Mouse (Mus musculus) heart, postnatal 4 days (tissue): Measurements from ENCODE around the gene Mfsd14a. TPM values are rescaled to one million over a fixed set of nuclear protein-coding genes. Genes with fewer than 3 reads are reported as not detected.
"Not testable (repeated sequence)": the region's sequence is repeated elsewhere in the genome, so short reads cannot be mapped to it uniquely, and the experiment has no call there.

Experiments
- DNase-seq: peaks from one replicate; pipeline ENCODE4 v3.0.0; 2021
- total RNA-seq, 2 experiments: library from RNA; stranded (reverse); gene quantifications; 2 replicates each; pipeline ENCODE4 v1.2.3; 2021

The Mfsd14a gene
- total RNA-seq: 10 to 100 TPM; 33.5 to 33.6 TPM

- peak; percentile 100 for DNase-seq
These were observed at the start of gene Mfsd14a for GRCm38 (mm10) chr3:116662463-116662863. Gene Mfsd14a, minus strand, starts transcription at chr3:116662677.

- peak; percentile 90 for DNase-seq
These were observed 49.4 kb upstream of the Mfsd14a start for GRCm38 (mm10) chr3:116711624-116712435.

GRCm38 (mm10) chr3:116710941-116711340, 48.5 kb upstream of the Mfsd14a start:
- no peak for DNase-seq

GRCm38 (mm10) chr3:116705637-116706204, 43.2 kb upstream of the Mfsd14a start:
- DNase-seq: no peak

GRCm38 (mm10) chr3:116703835-116704234, 41.4 kb upstream of the Mfsd14a start:
- no peak for DNase-seq

GRCm38 (mm10) chr3:116702647-116703272, 40.3 kb upstream of the Mfsd14a start:
- DNase-seq: no peak

GRCm38 (mm10) chr3:116701601-116702000, 39.1 kb upstream of the Mfsd14a start:
- no peak for DNase-seq

GRCm38 (mm10) chr3:116698786-116699185, 36.3 kb upstream of the Mfsd14a start:
- peak; percentile 21 for DNase-seq

- DNase-seq: no peak
These were observed 33.1 kb upstream of the Mfsd14a start for GRCm38 (mm10) chr3:116695666-116695985.

- no peak for DNase-seq
These were observed 32.6 kb upstream of the Mfsd14a start for GRCm38 (mm10) chr3:116694955-116695665.

- DNase-seq: no peak
These were observed 31.8 kb upstream of the Mfsd14a start for GRCm38 (mm10) chr3:116694312-116694711.

- DNase-seq: no peak
These were observed 18.7 kb upstream of the Mfsd14a start, which contains the start of gene Gm43191 for GRCm38 (mm10) chr3:116681160-116681559. Gene Gm43191, minus strand, starts transcription at chr3:116681260.

- not testable (repeated sequence) for DNase-seq
These were observed 1.8 kb upstream of the Mfsd14a start for GRCm38 (mm10) chr3:116664281-116664680.

GRCm38 (mm10) chr3:116661870-116662414, 535 bp downstream of the Mfsd14a start:
- peak; percentile 58 for DNase-seq

GRCm38 (mm10) chr3:116661288-116661869, 1.1 kb downstream of the Mfsd14a start:
- no peak for DNase-seq

- no peak for DNase-seq
These were observed 2.5 kb downstream of the Mfsd14a start for GRCm38 (mm10) chr3:116659856-116660430.

- DNase-seq: no peak
These were observed 3.4 kb downstream of the Mfsd14a start for GRCm38 (mm10) chr3:116658928-116659565.

- DNase-seq: no peak
These were observed 6.1 kb downstream of the Mfsd14a start for GRCm38 (mm10) chr3:116656184-116656965.

GRCm38 (mm10) chr3:116654051-116654450, 8.4 kb downstream of the Mfsd14a start:
- not testable (repeated sequence) for DNase-seq

- DNase-seq: no peak
These were observed 9.1 kb downstream of the Mfsd14a start for GRCm38 (mm10) chr3:116653278-116653945.
